Mouse (Mus musculus) forebrain, embryonic 11.5 days (tissue): ENCODE data around the gene Pianp. TPM values are rescaled to one million over a fixed set of nuclear protein-coding genes. Genes with fewer than 3 reads are reported as not detected.
"Not testable (repeated sequence)": the region's sequence is repeated elsewhere in the genome, so short reads cannot be mapped to it uniquely, and the experiment has no call there.

ENCODE experiments used
- ATAC-seq: fragments of 200-750 bp; cut with Nextera tagmentation; replicated peaks from 2 replicates; pipeline ENCODE4 v1.8.0; 2017; ENCODE audit warnings: moderate TSS enrichment; ENCODE audit not compliant: low FRiP score
- DNase-seq: peaks from one replicate; pipeline ENCODE4 v3.0.0-alpha.2; 2017; ENCODE audit warnings: low spot score
- H3K27ac ChIP-seq: fragments of 300-500 bp; sonication (generic); 2 replicates; pipeline ENCODE4 v1.5.1; 2014; ENCODE audit warnings: low read depth, low read length
- H3K27me3 ChIP-seq: fragments of 300-500 bp; sonication (generic); 2 replicates; pipeline ENCODE4 v1.6.1; 2014; ENCODE audit warnings: mild to moderate bottlenecking, low read length, mixed read lengths; ENCODE audit not compliant: control insufficient read depth, insufficient read depth
- H3K36me3 ChIP-seq: fragments of 300-500 bp; sonication (generic); 2 replicates; pipeline ENCODE4 v1.6.1; 2014; ENCODE audit warnings: mild to moderate bottlenecking, low read length, moderate library complexity, mixed read lengths; ENCODE audit not compliant: control insufficient read depth, insufficient read depth
- H3K4me1 ChIP-seq: fragments of 300-500 bp; sonication (generic); replicated peaks from 2 replicates; pipeline ENCODE4 v1.6.1; 2014; ENCODE audit warnings: low read length, mixed read lengths; ENCODE audit not compliant: control insufficient read depth, insufficient read depth
- H3K4me2 ChIP-seq: fragments of 300-500 bp; sonication (generic); 2 replicates; pipeline ENCODE4 v1.6.1; 2014; ENCODE audit warnings: low read depth, mild to moderate bottlenecking, low read length, moderate library complexity, mixed read lengths; ENCODE audit not compliant: severe bottlenecking
- H3K4me3 ChIP-seq: fragments of 300-500 bp; sonication (generic); 2 replicates; pipeline ENCODE4 v1.5.1; 2014; ENCODE audit warnings: low read depth, low read length
- H3K9ac ChIP-seq: fragments of 300-500 bp; sonication (generic); 2 replicates; pipeline ENCODE4 v1.6.1; 2014; ENCODE audit warnings: low read length
- H3K9me3 ChIP-seq: fragments of 300-500 bp; sonication (generic); 2 replicates; pipeline ENCODE4 v1.6.1; 2016; ENCODE audit warnings: low read length, mixed read lengths; ENCODE audit not compliant: control insufficient read depth
- WGBS: fragments of 180-500 bp; shearing (Covaris S2); extraction: QIAGEN DNeasy Blood & Tissue Kit; methylation state at CpG from one replicate; pipeline ENCODE4 v1.1.7; 2014; 5-methylcytosine and 5-hydroxymethylcytosine counted together
- polyA plus RNA-seq: library from polyadenylated mRNA; unstranded; fragments of >200 nt; fragmentation: Nextera tagmentation; extraction: Ambion mirVana; gene quantifications from 2 replicates; pipeline ENCODE4 v1.2.1, GENCODE M21; 2014

The Pianp gene
- polyA plus RNA-seq, 1 experiment from 2014 or later = 2.5 TPM

GRCm38 (mm10) chr6:125009181-125010073 lies 12.9 kb downstream of the Pianp start:
- peak; percentile 85 for ATAC-seq
- peak overlapping the region; percentile 95 for H3K9ac ChIP-seq
- peak overlapping the region; percentile 97 for H3K27ac ChIP-seq
- peak; percentile 92 for DNase-seq
- H3K4me2 ChIP-seq = peak overlapping the region; percentile 73
- WGBS = 1% methylated on average over 68 of the region's 78 CpGs
- H3K27me3 ChIP-seq = no peaks in the 10 kb centered on the region
- H3K4me1 ChIP-seq = peaks cover 2% of the 10 kb centered on the region; the same call in 1 of the 2 replicates
- H3K4me3 ChIP-seq = peak overlapping the region; percentile 92
- no peaks in the 10 kb centered on the region; the same call in 1 of the 2 replicates for H3K36me3 ChIP-seq
- H3K9me3 ChIP-seq = no peaks in the 10 kb centered on the region

DNA sequence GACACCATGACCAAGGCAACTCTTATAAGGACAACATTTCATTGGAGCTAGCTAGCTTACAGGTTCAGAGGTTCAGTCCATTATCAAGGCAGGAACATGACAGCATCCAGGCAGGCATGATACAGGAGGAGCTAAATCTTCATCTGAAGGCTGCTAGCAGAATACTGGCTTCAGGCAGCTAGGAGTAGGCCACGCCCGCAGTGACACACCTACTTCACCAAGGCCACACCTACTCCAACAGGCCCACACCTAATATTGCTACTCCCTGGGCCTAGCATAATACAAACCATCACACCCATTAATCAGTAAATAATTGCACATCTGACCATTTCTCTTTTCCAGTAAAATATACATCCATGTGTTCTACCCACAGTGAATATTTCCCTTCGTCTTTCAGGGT lies 21.2 kb downstream of the Pianp start:
- WGBS = 94% methylated on average over 3 of the region's 3 CpGs
- H3K9ac ChIP-seq = no peak overlapping the region
- no peak for DNase-seq
- no peak for ATAC-seq
- H3K9me3 ChIP-seq = no peaks in the 10 kb centered on the region
- no peaks in the 10 kb centered on the region for H3K4me1 ChIP-seq
- no peak overlapping the region for H3K4me3 ChIP-seq
- H3K27me3 ChIP-seq = no peaks in the 10 kb centered on the region
- H3K27ac ChIP-seq = no peak overlapping the region
- H3K4me2 ChIP-seq = no peak overlapping the region
- H3K36me3 ChIP-seq = peaks cover 3% of the 10 kb centered on the region; the same call in 1 of the 2 replicates

DNA sequence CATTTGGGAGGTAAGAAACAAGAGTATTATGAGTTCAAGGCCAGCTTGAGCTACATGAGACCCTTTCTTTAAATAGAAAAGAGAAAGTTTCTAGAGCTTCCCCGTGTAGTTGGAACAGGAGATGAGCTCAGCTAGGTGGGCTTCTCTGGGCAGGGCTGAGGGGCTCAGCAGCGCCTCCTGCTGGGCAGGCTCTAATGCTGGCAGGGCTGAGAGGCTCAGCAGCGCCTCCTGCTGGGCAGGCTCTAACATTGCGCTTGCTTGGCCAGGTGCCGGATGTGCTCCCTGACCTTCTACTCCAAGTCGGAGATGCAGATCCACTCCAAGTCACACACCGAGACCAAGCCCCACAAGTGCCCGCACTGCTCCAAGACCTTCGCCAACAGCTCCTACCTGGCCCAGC lies 34.0 kb downstream of the Pianp start:
- not testable (repeated sequence) for H3K4me1 ChIP-seq, H3K27ac ChIP-seq, H3K9ac ChIP-seq, H3K9me3 ChIP-seq, H3K27me3 ChIP-seq, H3K4me3 ChIP-seq, H3K4me2 ChIP-seq
- H3K36me3 ChIP-seq = peaks cover 14% of the 10 kb centered on the region; the same call in 1 of the 2 replicates
- WGBS = 18% methylated on average over 6 of the region's 9 CpGs
- DNase-seq (peak; percentile 85), ATAC-seq (0 out of 2 replicates have a peak, but pooled peaks have one; percentile 46)

GRCm38 (mm10) chr6:125031604-125032003 lies 35.1 kb downstream of the Pianp start:
- DNase-seq (no peak), ATAC-seq (no peak)
- no peak overlapping the region for H3K9ac ChIP-seq
- H3K9me3 ChIP-seq = no peaks in the 10 kb centered on the region
- H3K27me3 ChIP-seq = no peaks in the 10 kb centered on the region
- H3K4me2 ChIP-seq = no peak overlapping the region
- WGBS = 89% methylated on average over 16 of the region's 16 CpGs
- H3K27ac ChIP-seq = no peak overlapping the region
- no peaks in the 10 kb centered on the region for H3K4me1 ChIP-seq
- peaks cover 18% of the 10 kb centered on the region; the same call in 1 of the 2 replicates for H3K36me3 ChIP-seq
- H3K4me3 ChIP-seq = no peak overlapping the region

DNA sequence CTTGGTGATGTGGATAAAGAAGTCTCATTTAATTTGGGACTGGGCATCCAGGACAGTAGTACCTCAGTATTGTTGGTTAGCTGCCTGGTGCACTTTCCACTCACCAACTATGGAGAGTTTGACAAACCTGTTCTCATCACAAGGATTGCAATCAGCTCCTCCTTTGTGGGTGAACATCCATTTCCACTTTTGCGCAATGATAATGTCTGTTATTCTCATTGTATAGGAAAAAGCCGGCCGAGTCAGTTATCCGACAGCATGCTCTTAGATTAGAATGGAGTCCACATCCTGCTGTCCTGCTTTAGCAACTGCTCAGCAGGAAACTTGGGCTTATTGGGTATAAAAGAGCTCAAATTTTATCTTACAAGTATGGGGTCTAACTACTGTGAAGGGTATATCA lies 42.2 kb downstream of the Pianp start:
- WGBS = 92% methylated on average over 4 of the region's 4 CpGs
- Histone ChIP-seq H3K27me3 (no peaks in the 10 kb centered on the region), H3K4me1 (peaks cover 2% of the 10 kb centered on the region; the same call in 1 of the 2 replicates), H3K9ac (no peak overlapping the region), H3K4me3 (no peak overlapping the region), H3K9me3 (no peaks in the 10 kb centered on the region), H3K36me3 (peaks cover 4% of the 10 kb centered on the region; the same call in 1 of the 2 replicates), H3K4me2 (peak overlapping the region; percentile 39; the same call in 1 of the 2 replicates), H3K27ac (no peak overlapping the region)
- no peak for DNase-seq
- no peak for ATAC-seq

DNA sequence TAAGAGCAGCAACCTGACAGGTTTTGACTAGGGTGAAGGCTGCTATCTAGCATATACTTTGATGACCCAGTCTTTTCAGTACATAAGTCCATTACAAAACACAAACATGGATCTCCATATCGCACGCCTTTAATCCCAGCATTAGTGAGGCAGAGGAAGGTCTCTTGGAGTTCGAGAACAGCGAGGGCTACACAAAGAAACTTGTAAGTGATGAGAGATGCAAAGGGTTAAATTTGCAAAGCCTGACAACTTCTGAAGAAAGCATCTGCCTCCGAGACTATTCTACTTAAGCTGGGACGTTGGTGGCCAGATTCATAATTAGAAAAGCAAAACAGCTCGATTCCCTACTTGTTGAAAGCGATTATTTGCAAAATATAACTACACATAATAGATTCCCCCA lies 42.6 kb downstream of the Pianp start:
- no peaks in the 10 kb centered on the region for H3K27me3 ChIP-seq
- H3K36me3 ChIP-seq = peaks cover 4% of the 10 kb centered on the region; the same call in 1 of the 2 replicates
- ATAC-seq = no peak; the same call in 1 of the 2 replicates
- peak overlapping the region; percentile 46; the same call in 1 of the 2 replicates for H3K4me3 ChIP-seq
- 0 out of 2 replicates have a peak overlapping the region, but pooled peaks have one; percentile 31 for H3K27ac ChIP-seq
- H3K9ac ChIP-seq = peak overlapping the region; percentile 1; the same call in 1 of the 2 replicates
- WGBS = 5% methylated on average over 8 of the region's 8 CpGs
- peaks cover 2% of the 10 kb centered on the region; the same call in 1 of the 2 replicates for H3K4me1 ChIP-seq
- H3K9me3 ChIP-seq = no peaks in the 10 kb centered on the region
- DNase-seq = no peak
- peak overlapping the region; percentile 39 for H3K4me2 ChIP-seq

- peak within 1 kb of the TSS; percentile 46 for H3K4me3 ChIP-seq
- DNase-seq (peak; percentile 90), ATAC-seq (peak; percentile 96)
- H3K4me1 ChIP-seq = peaks cover 2% of the 10 kb centered on the region; the same call in 1 of the 2 replicates
- H3K27ac ChIP-seq = 0 out of 2 replicates have a peak within 1 kb of the TSS, but pooled peaks have one; percentile 31
- peak within 1 kb of the TSS; percentile 58 for H3K9ac ChIP-seq
- H3K27me3 ChIP-seq = no peaks in the 10 kb centered on the region
- WGBS = under 1% methylated on average over 26 of the region's 26 CpGs
- peaks cover 5% of the 10 kb centered on the region; the same call in 1 of the 2 replicates for H3K36me3 ChIP-seq
- H3K4me2 ChIP-seq = peak within 1 kb of the TSS; percentile 77
- no peaks in the 10 kb centered on the region for H3K9me3 ChIP-seq
These were observed 43.1 kb downstream of the Pianp start, which contains the start of gene Ing4 for GRCm38 (mm10) chr6:125039533-125040153. Ing4 (plus strand) TSS chr6:125039760.

DNA sequence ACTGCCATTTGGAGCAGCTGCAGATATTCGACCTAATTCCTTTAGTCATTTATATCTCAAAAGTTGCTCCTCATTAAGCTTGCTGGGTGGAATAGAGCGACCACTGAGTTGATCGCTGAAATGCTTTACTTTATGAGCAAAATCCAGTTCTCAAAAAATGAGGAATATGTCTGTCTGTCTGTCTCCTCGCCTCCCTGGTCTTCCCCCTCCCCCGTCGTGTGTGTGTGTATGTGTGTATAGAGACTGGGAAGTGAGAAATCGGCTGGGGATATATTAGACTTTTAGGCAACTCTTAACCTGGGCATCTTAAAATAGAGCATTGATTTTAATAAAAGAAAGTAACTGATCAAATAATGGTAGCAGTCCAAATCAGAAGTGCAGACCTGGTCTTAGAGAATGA lies 43.7 kb downstream of the Pianp start:
- peak overlapping the region; percentile 77 for H3K4me2 ChIP-seq
- H3K9me3 ChIP-seq = no peaks in the 10 kb centered on the region
- H3K4me3 ChIP-seq = peak overlapping the region; percentile 46
- no peaks in the 10 kb centered on the region for H3K27me3 ChIP-seq
- H3K9ac ChIP-seq = peak overlapping the region; percentile 58
- no peak for DNase-seq
- peaks cover 2% of the 10 kb centered on the region; the same call in 1 of the 2 replicates for H3K4me1 ChIP-seq
- H3K36me3 ChIP-seq = peaks cover 7% of the 10 kb centered on the region; the same call in 1 of the 2 replicates
- H3K27ac ChIP-seq = no peak overlapping the region
- 17% methylated on average over 7 of the region's 7 CpGs for WGBS
- no peak for ATAC-seq
